Mouse (Mus musculus): Measurements from ENCODE around the gene Dctpp1.
"Not testable (repeated sequence)": the region's sequence is repeated elsewhere in the genome, so short reads cannot be mapped to it uniquely, and the experiment has no call there.

The Dctpp1 gene

GRCm38 (mm10) chr7:127270256-127270655 is 9.7 kb upstream of the Dctpp1 start:
- DNase-seq (ENCODE audit: low read depth, low spot score): no peak

GRCm38 (mm10) chr7:127263526-127263925 is 3.0 kb upstream of the Dctpp1 start:
- DNase-seq (ENCODE audit: low read depth, low spot score): no peak

GRCm38 (mm10) chr7:127262218-127262961 is 1.9 kb upstream of the Dctpp1 start:
- no peak for DNase-seq (ENCODE audit: low read depth, low spot score)

- DNase-seq (ENCODE audit: low read depth, low spot score): peak; percentile 55
Measured at GRCm38 (mm10) chr7:127259186-127259905, 1.2 kb downstream of the Dctpp1 start.

- DNase-seq (ENCODE audit: low read depth, low spot score): no peak
Measured at GRCm38 (mm10) chr7:127256518-127256917, 4.0 kb downstream of the Dctpp1 start.

GRCm38 (mm10) chr7:127255965-127256364 is 4.5 kb downstream of the Dctpp1 start:
- no peak for DNase-seq (ENCODE audit: low read depth, low spot score)

GRCm38 (mm10) chr7:127255008-127255407 is 5.5 kb downstream of the Dctpp1 start:
- DNase-seq (ENCODE audit: low read depth, low spot score): no peak

GRCm38 (mm10) chr7:127253821-127254769 is 6.4 kb downstream of the Dctpp1 start:
- DNase-seq (ENCODE audit: low read depth, low spot score): peak; percentile 99

- no peak for DNase-seq (ENCODE audit: low read depth, low spot score)
Measured at GRCm38 (mm10) chr7:127253341-127253740, 7.2 kb downstream of the Dctpp1 start.

GRCm38 (mm10) chr7:127252414-127252813 is 8.1 kb downstream of the Dctpp1 start:
- peak; percentile 76 for DNase-seq (ENCODE audit: low read depth, low spot score)

GRCm38 (mm10) chr7:127250511-127250910 is 10.0 kb downstream of the Dctpp1 start:
- not testable (repeated sequence) for DNase-seq (ENCODE audit: low read depth, low spot score)

GRCm38 (mm10) chr7:127244658-127245510 is 15.6 kb downstream of the Dctpp1 start:
- DNase-seq (ENCODE audit: low read depth, low spot score): no peak

GRCm38 (mm10) chr7:127243870-127244657 is 16.4 kb downstream of the Dctpp1 start, which contains the start of gene Zfp771:
TSS of gene Zfp771 (plus strand) at chr7:127244274.
- peak; percentile 97 for DNase-seq (ENCODE audit: low read depth, low spot score)

- DNase-seq (ENCODE audit: low read depth, low spot score): no peak
Measured at GRCm38 (mm10) chr7:127243361-127243867, 17.1 kb downstream of the Dctpp1 start.

GRCm38 (mm10) chr7:127234777-127235176 is 25.7 kb downstream of the Dctpp1 start:
- no peak for DNase-seq (ENCODE audit: low read depth, low spot score)

- DNase-seq (ENCODE audit: low read depth, low spot score): no peak
Measured at GRCm38 (mm10) chr7:127233765-127234164, 26.7 kb downstream of the Dctpp1 start.

- no peak for DNase-seq (ENCODE audit: low read depth, low spot score)
Measured at GRCm38 (mm10) chr7:127233368-127233749, 27.1 kb downstream of the Dctpp1 start.

GRCm38 (mm10) chr7:127232622-127233367 is 27.7 kb downstream of the Dctpp1 start, which contains the start of the genes Zfp553 and Sept1:
TSS of gene Zfp553 (plus strand) at chr7:127233061.
TSS of gene Sept1 (minus strand) at chr7:127233130.
- DNase-seq (ENCODE audit: low read depth, low spot score): peak; percentile 92

Measured in A20 (cell line).